Mouse (Mus musculus): ENCODE results near the gene Atp5j.

The Atp5j gene

GRCm38 (mm10) chr16:84835441-84835822, at the start of gene Atp5j:
Gene Atp5j (minus strand): TSS chr16:84835625.
- DNase-seq (ENCODE audit: low spot score in 2 of 2) = peak; percentile 75 to 84

- no peak for DNase-seq (ENCODE audit: low spot score in 2 of 2)
Measured at GRCm38 (mm10) chr16:84884572-84884971, 49.1 kb upstream of the Atp5j start.

- DNase-seq (ENCODE audit: low spot score in 2 of 2) = no peak
Measured at GRCm38 (mm10) chr16:84881754-84882321, 46.4 kb upstream of the Atp5j start.

GRCm38 (mm10) chr16:84881168-84881567, 45.7 kb upstream of the Atp5j start:
- no peak for DNase-seq (ENCODE audit: low spot score in 2 of 2)

GRCm38 (mm10) chr16:84879146-84879545, 43.7 kb upstream of the Atp5j start:
- peak; percentile 11 to 49 for DNase-seq (ENCODE audit: low spot score in 2 of 2)

- no peak for DNase-seq (ENCODE audit: low spot score in 2 of 2)
Measured at GRCm38 (mm10) chr16:84876082-84876481, 40.7 kb upstream of the Atp5j start.

GRCm38 (mm10) chr16:84875718-84876035, 40.3 kb upstream of the Atp5j start:
- DNase-seq (ENCODE audit: low spot score in 2 of 2) = no peak

GRCm38 (mm10) chr16:84875012-84875717, 39.7 kb upstream of the Atp5j start:
- DNase-seq (ENCODE audit: low spot score in 2 of 2) = peak; percentile 4 to 8

- DNase-seq (ENCODE audit: low spot score in 2 of 2) = no peak
Measured at GRCm38 (mm10) chr16:84873805-84874204, 38.4 kb upstream of the Atp5j start.

GRCm38 (mm10) chr16:84864656-84865055, 29.2 kb upstream of the Atp5j start:
- no peak for DNase-seq (ENCODE audit: low spot score in 2 of 2)

- no peak for DNase-seq (ENCODE audit: low spot score in 2 of 2)
Measured at GRCm38 (mm10) chr16:84853492-84853891, 18.1 kb upstream of the Atp5j start.

GRCm38 (mm10) chr16:84838576-84838975, 3.2 kb upstream of the Atp5j start:
- no peak for DNase-seq (ENCODE audit: low spot score in 2 of 2)

GRCm38 (mm10) chr16:84835823-84836743, 658 bp upstream of the Atp5j start:
- DNase-seq (ENCODE audit: low spot score in 2 of 2) = peak; percentile 26 to 41

GRCm38 (mm10) chr16:84834745-84835440, 532 bp downstream of the Atp5j start, which contains the start of gene Gabpa:
Gene Gabpa (plus strand): TSS chr16:84834925.
- DNase-seq (ENCODE audit: low spot score in 2 of 2) = peak; percentile 74 to 91

- DNase-seq (ENCODE audit: low spot score in 2 of 2) = no peak
Measured at GRCm38 (mm10) chr16:84834344-84834743, 1.1 kb downstream of the Atp5j start.

- no peak for DNase-seq (ENCODE audit: low spot score in 2 of 2)
Measured at GRCm38 (mm10) chr16:84832736-84833135, 2.7 kb downstream of the Atp5j start.

- no peak for DNase-seq (ENCODE audit: low spot score in 2 of 2)
Measured at GRCm38 (mm10) chr16:84831696-84832095, 3.7 kb downstream of the Atp5j start.

- DNase-seq (ENCODE audit: low spot score in 2 of 2) = peak in 1 of 2 experiments; percentile 47
Measured at GRCm38 (mm10) chr16:84825009-84825408, 10.4 kb downstream of the Atp5j start.

GRCm38 (mm10) chr16:84817423-84817822, 18.0 kb downstream of the Atp5j start:
- DNase-seq (ENCODE audit: low spot score in 2 of 2) = no peak

GRCm38 (mm10) chr16:84814511-84814910, 20.9 kb downstream of the Atp5j start:
- DNase-seq (ENCODE audit: low spot score in 2 of 2) = no peak

- DNase-seq (ENCODE audit: low spot score in 2 of 2) = no peak
Measured at GRCm38 (mm10) chr16:84813852-84814251, 21.6 kb downstream of the Atp5j start.

GRCm38 (mm10) chr16:84810254-84810653, 25.2 kb downstream of the Atp5j start:
- DNase-seq (ENCODE audit: low spot score in 2 of 2) = no peak

Data from urinary bladder, postnatal 36 days (tissue).